Mouse (Mus musculus) spleen, adult 12 weeks (tissue): ENCODE measurements at regions not wholly inside any gene's neighbourhood (a gene's known extent, or its start where the extent isn't known, plus 50 kb on each side); places are given as distances from the start of the nearest gene placed in this dataset.
"Not testable (repeated sequence)": the region's sequence is repeated elsewhere in the genome, so short reads cannot be mapped to it uniquely, and the experiment has no call there.

Experiments
- DNase-seq: peaks from one replicate; pipeline ENCODE4 v3.0.0; 2022; ENCODE audit warnings: low spot score

GRCm38 (mm10) chr11:22573166-22573565 lies 61.3 kb downstream of the Tmem17 start:
- no peak for DNase-seq

GRCm38 (mm10) chr11:22573802-22574201 lies 61.9 kb downstream of the Tmem17 start:
- DNase-seq: no peak

- no peak for DNase-seq
Observed at GRCm38 (mm10) chr11:22574506-22574905, 62.6 kb downstream of the Tmem17 start.

- DNase-seq: no peak
Observed at GRCm38 (mm10) chr11:22584100-22584487, 72.2 kb downstream of the Tmem17 start.

GRCm38 (mm10) chr11:22584488-22585158 lies 72.7 kb downstream of the Tmem17 start:
- DNase-seq: no peak

GRCm38 (mm10) chr11:22587691-22588241 lies 75.9 kb downstream of the Tmem17 start:
- no peak for DNase-seq

GRCm38 (mm10) chr11:22588546-22588945 lies 76.7 kb downstream of the Tmem17 start:
- DNase-seq: no peak

- no peak for DNase-seq
Observed at GRCm38 (mm10) chr11:22589901-22590300, 78.0 kb downstream of the Tmem17 start.

GRCm38 (mm10) chr11:22591050-22591449 lies 79.2 kb downstream of the Tmem17 start:
- not testable (repeated sequence) for DNase-seq

- DNase-seq: no peak
Observed at GRCm38 (mm10) chr11:22592706-22593105, 80.8 kb downstream of the Tmem17 start.

- DNase-seq: no peak
Observed at GRCm38 (mm10) chr11:22596076-22596804, 84.4 kb downstream of the Tmem17 start.

GRCm38 (mm10) chr11:22596805-22597149 lies 84.9 kb downstream of the Tmem17 start:
- DNase-seq: no peak

GRCm38 (mm10) chr11:22600370-22600769 lies 88.5 kb downstream of the Tmem17 start:
- DNase-seq: no peak

GRCm38 (mm10) chr11:22601977-22602376 lies 90.1 kb downstream of the Tmem17 start:
- no peak for DNase-seq

GRCm38 (mm10) chr11:22602610-22603009 lies 90.7 kb downstream of the Tmem17 start:
- no peak for DNase-seq

GRCm38 (mm10) chr11:22603397-22603796 lies 91.5 kb downstream of the Tmem17 start:
- DNase-seq: no peak

- DNase-seq: no peak
Observed at GRCm38 (mm10) chr11:22606380-22606779, 94.5 kb downstream of the Tmem17 start.

GRCm38 (mm10) chr11:22607645-22608044 lies 95.8 kb downstream of the Tmem17 start:
- no peak for DNase-seq

- no peak for DNase-seq
Observed at GRCm38 (mm10) chr11:22608945-22609344, 97.1 kb downstream of the Tmem17 start.

GRCm38 (mm10) chr11:22610433-22611101 lies 98.7 kb downstream of the Tmem17 start:
- DNase-seq: no peak

- DNase-seq: no peak
Observed at GRCm38 (mm10) chr11:22611102-22611869, 99.4 kb downstream of the Tmem17 start.

GRCm38 (mm10) chr11:22613500-22613899 lies 101.6 kb downstream of the Tmem17 start:
- DNase-seq: no peak
